14 mouse cellular contexts compared by ENCODE assay signal in genomic region chr4:91381201-91381627, GRCm38 (mm10). TPM values are rescaled to one million over a fixed set of nuclear protein-coding genes. Genes with fewer than 3 reads are reported as not detected.
DNase-seq lines count a peak whose midpoint lies in the region; ATAC-seq and TF ChIP-seq lines count a peak whose summit lies in the region.
"Had no signal": no experiment of that assay in that cellular context is flagged by ENCODE, and none has a peak within 500 bp of the region (broad histone marks: within the 10 kb centered on the region; RNA-seq: fewer than 3 reads in every experiment).

No protein-coding gene starts in this region.

- H3K9ac ChIP-seq in liver, embryonic 12.5 days = no peak overlapping the region
- no peak overlapping the region for H3K9ac ChIP-seq in liver, postnatal 0 days (replicated peaks)
- peak overlapping the region; percentile 61 for H3K9ac ChIP-seq in forebrain, embryonic 13.5 days
- no peak overlapping the region for H3K9ac ChIP-seq in limb, embryonic 12.5 days (replicated peaks)
- H3K9ac ChIP-seq: intestine, embryonic 15.5 days had no signal

- no peaks in the 10 kb centered on the region for H3K36me3 ChIP-seq in liver, embryonic 12.5 days
- H3K36me3 ChIP-seq in liver, postnatal 0 days (replicated peaks; ENCODE audit: insufficient read depth, low read length) = no peaks in the 10 kb centered on the region
- H3K36me3 ChIP-seq in forebrain, embryonic 13.5 days (ENCODE audit: poor library complexity, severe bottlenecking) = no peaks in the 10 kb centered on the region
- no peaks in the 10 kb centered on the region for H3K36me3 ChIP-seq in limb, embryonic 12.5 days
- H3K36me3 ChIP-seq: intestine, embryonic 15.5 days had no signal

- H3K4me3 ChIP-seq in liver, embryonic 12.5 days = no peak overlapping the region
- no peak overlapping the region for H3K4me3 ChIP-seq in liver, postnatal 0 days (ENCODE audit: low read depth, low read length)
- H3K4me3 ChIP-seq in forebrain, embryonic 13.5 days = peak overlapping the region; percentile 40
- no peak overlapping the region for H3K4me3 ChIP-seq in limb, embryonic 12.5 days (replicated peaks)
- H3K4me3 ChIP-seq in olfactory bulb, adult 2 months (ENCODE audit: insufficient read depth, low read depth, low read length) = 0 out of 2 replicates have a peak overlapping the region, but pooled peaks have one; percentile 0
- H3K4me3 ChIP-seq: erythroblast, embryonic 14.5 days; heart, adult 2 months; intestine, embryonic 15.5 days; myocyte had no signal

- H3K27me3 ChIP-seq in liver, embryonic 12.5 days (replicated peaks) = peaks cover 27% of the 10 kb centered on the region
- peaks cover 21% of the 10 kb centered on the region for H3K27me3 ChIP-seq in liver, postnatal 0 days (ENCODE audit: insufficient read depth, low read length)
- 0 out of 2 replicates have a peak, but pooled peaks cover 6% of the 10 kb centered on the region for H3K27me3 ChIP-seq in forebrain, embryonic 13.5 days
- H3K27me3 ChIP-seq in limb, embryonic 12.5 days = peaks cover 27% of the 10 kb centered on the region

- no peak overlapping the region for H3K4me2 ChIP-seq in liver, embryonic 12.5 days
- H3K4me2 ChIP-seq in liver, postnatal 0 days (ENCODE audit: low read depth, low read length) = no peak overlapping the region
- peak overlapping the region; percentile 71 for H3K4me2 ChIP-seq in forebrain, embryonic 13.5 days
- H3K4me2 ChIP-seq in limb, embryonic 12.5 days = 0 out of 2 replicates have a peak overlapping the region, but pooled peaks have one; percentile 13
- H3K4me2 ChIP-seq: intestine, embryonic 15.5 days had no signal

- no peak for TF ChIP-seq EP300 in liver, postnatal 0 days (IDR thresholded peaks at IDR 0.05; ENCODE audit: low read depth)

- no peak for TF ChIP-seq POLR2A in olfactory bulb, adult 2 months (IDR thresholded peaks at IDR 0.05; ENCODE audit: insufficient read depth, low read depth, low read length)

- H3K9me3 ChIP-seq in liver, embryonic 12.5 days (replicated peaks) = no peaks in the 10 kb centered on the region
- no peaks in the 10 kb centered on the region for H3K9me3 ChIP-seq in liver, postnatal 0 days (ENCODE audit: low read length)
- no peaks in the 10 kb centered on the region for H3K9me3 ChIP-seq in forebrain, embryonic 13.5 days (replicated peaks)
- no peaks in the 10 kb centered on the region for H3K9me3 ChIP-seq in limb, embryonic 12.5 days
- H3K9me3 ChIP-seq: intestine, embryonic 15.5 days had no signal

- ATAC-seq in liver, embryonic 12.5 days = peak; percentile 35; the same call in 1 of the 2 replicates
- no peak for ATAC-seq in liver, postnatal 0 days
- ATAC-seq in forebrain, embryonic 13.5 days = no peak
- ATAC-seq in limb, embryonic 12.5 days (ENCODE audit: insufficient number of reproducible peaks, insufficient read depth, low FRiP score, low TSS enrichment, low read depth) = no peak
- no peak for ATAC-seq in inflammation-experienced regulatory T-cells, adult 6 months
- ATAC-seq: intestine, embryonic 15.5 days had no signal

- no peak for DNase-seq in liver, postnatal 0 days
- no peak for DNase-seq in heart, postnatal 36 days
- no peak for DNase-seq in thymus, postnatal 4 days
- DNase-seq: cerebellum, adult 11-12 months; heart, adult 2 months; spleen, adult 18-20 months had no signal

- no peak for TF ChIP-seq CTCF in liver, postnatal 0 days (IDR thresholded peaks at IDR 0.05; ENCODE audit: low read depth)
- no peak for TF ChIP-seq CTCF in olfactory bulb, adult 2 months (IDR thresholded peaks at IDR 0.05; ENCODE audit: insufficient read depth, low read depth, low read length)

- intact Hi-C loops in heart, postnatal 36 days (cut with DNase I) = no loop called here

- H3K4me1 ChIP-seq in liver, embryonic 12.5 days = no peaks in the 10 kb centered on the region
- peaks cover 5% of the 10 kb centered on the region for H3K4me1 ChIP-seq in liver, postnatal 0 days (ENCODE audit: insufficient read depth)
- H3K4me1 ChIP-seq in forebrain, embryonic 13.5 days = peaks cover 24% of the 10 kb centered on the region
- peaks cover 5% of the 10 kb centered on the region for H3K4me1 ChIP-seq in limb, embryonic 12.5 days (replicated peaks)
- 0 out of 2 replicates have a peak, but pooled peaks cover 5% of the 10 kb centered on the region for H3K4me1 ChIP-seq in olfactory bulb, adult 2 months (ENCODE audit: control insufficient read depth, insufficient read depth, low read length)
- H3K4me1 ChIP-seq: intestine, embryonic 15.5 days had no signal

- 1% methylated on average over 13 of the region's 13 CpGs for WGBS in liver, embryonic 12.5 days (ENCODE audit: insufficient replicate concordance)
- WGBS in liver, postnatal 0 days (ENCODE audit: insufficient replicate concordance) = 4% methylated on average over 13 of the region's 13 CpGs
- WGBS in forebrain, embryonic 13.5 days = 1% methylated on average over 13 of the region's 13 CpGs
- WGBS in limb, embryonic 12.5 days = 1% methylated on average over 13 of the region's 13 CpGs
- WGBS in olfactory bulb, adult 2 months = 6% methylated on average over 13 of the region's 13 CpGs

- H3K27ac ChIP-seq in liver, embryonic 12.5 days = no peak overlapping the region
- H3K27ac ChIP-seq in liver, postnatal 0 days (ENCODE audit: low read depth) = no peak overlapping the region
- H3K27ac ChIP-seq in forebrain, embryonic 13.5 days = no peak overlapping the region
- no peak overlapping the region for H3K27ac ChIP-seq in limb, embryonic 12.5 days
- H3K27ac ChIP-seq in olfactory bulb, adult 2 months (ENCODE audit: insufficient read depth, low read depth, low read length) = no peak overlapping the region
- H3K27ac ChIP-seq: heart, adult 2 months; intestine, embryonic 15.5 days had no signal

RNA-seq across cellular contexts. Expression of gene Elavl2, which starts 19.4 kb away (rescaled TPM):
- 0.33 and 0.69 TPM in 2 replicates for polyA plus RNA-seq in liver, embryonic 12.5 days (2016; fragmentation: Nextera tagmentation; extraction: Ambion mirVana)
- polyA plus RNA-seq in liver, postnatal 0 days (2015; fragmentation: Nextera tagmentation; extraction: Ambion mirVana) = 0.06 and 0.11 TPM in 2 replicates
- 117 TPM in 2 replicates for polyA plus RNA-seq in forebrain, embryonic 13.5 days (2015; fragmentation: Nextera tagmentation; extraction: Ambion mirVana)
- 3.8 and 4.7 TPM in 2 replicates for polyA plus RNA-seq in limb, embryonic 12.5 days (2016; fragmentation: Nextera tagmentation; extraction: Ambion mirVana)
- not detected in 2 replicates for polyA plus RNA-seq in olfactory bulb, adult 2 months (2012; ENCODE audit: insufficient read depth, insufficient read length, low replicate concordance, missing spikeins)
- under 1 TPM; 0.11 to 0.56 TPM for total RNA-seq in heart, postnatal 36 days (2021)
- polyA plus RNA-seq in inflammation-experienced regulatory T-cells, adult 6 months (2017; shearing (Covaris generic)) = under 1 TPM in 2 of 3 experiments, not detected in 1; 0.15 to 0.27 TPM
- polyA plus RNA-seq: erythroblast, embryonic 14.5 days had no signal

Comparison
In these comparisons a context has a peak if more than half of its experiments do, and no peak if none do; other contexts are left out.
1. H3K4me2 ChIP-seq: peak in forebrain, embryonic 13.5 days (single experiment) and limb, embryonic 12.5 days (single experiment); none in liver, embryonic 12.5 days (single experiment) and liver, postnatal 0 days (single experiment).
2. H3K4me3 ChIP-seq: peak in forebrain, embryonic 13.5 days (single experiment) and olfactory bulb, adult 2 months (single experiment); none in liver, embryonic 12.5 days (single experiment), liver, postnatal 0 days (single experiment) and limb, embryonic 12.5 days (single experiment).
3. RNA of gene Elavl2, which starts 19.4 kb away (polyA plus RNA-seq): 117 TPM in forebrain, embryonic 13.5 days; 3.8 to 4.7 TPM in limb, embryonic 12.5 days, 0.33 to 0.69 TPM in liver, embryonic 12.5 days, 0.15 to 0.27 TPM in inflammation-experienced regulatory T-cells, adult 6 months, 0.06 to 0.11 TPM in liver, postnatal 0 days and not detected in olfactory bulb, adult 2 months; every median in the first group is over 10 times any median in the second.